Mouse (Mus musculus) cortical plate, adult 2 months (tissue): ENCODE measurements around the gene Mydgf. TPM values are rescaled to one million over a fixed set of nuclear protein-coding genes. Genes with fewer than 3 reads are reported as not detected.

ENCODE experiments used
- H3K27ac ChIP-seq: fragments of 200-500 bp; 2 replicates; pipeline ENCODE4 v1.5.1; 2012; ENCODE audit warnings: low read length, control low read depth, inconsistent platforms; ENCODE audit not compliant: insufficient read depth
- H3K4me1 ChIP-seq: fragments of 200-500 bp; 2 replicates; pipeline ENCODE4 v1.6.1; 2011; ENCODE audit warnings: low read length; ENCODE audit not compliant: control insufficient read depth, insufficient read depth
- H3K4me3 ChIP-seq: fragments of 200-500 bp; 2 replicates; pipeline ENCODE4 v1.5.1; 2011; ENCODE audit warnings: mild to moderate bottlenecking, low read length, control low read depth; ENCODE audit not compliant: insufficient read depth
- CTCF ChIP-seq: fragments of 200-500 bp; IDR thresholded peaks from 2 replicates; pipeline ENCODE4 v1.5.1; 2011; ENCODE audit warnings: mild to moderate bottlenecking, control low read depth, low read length; ENCODE audit not compliant: insufficient read depth; ENCODE audit errors: extremely low read depth
- POLR2A ChIP-seq: fragments of 200-500 bp; IDR thresholded peaks from 2 replicates; pipeline ENCODE4 v1.6.1; 2011; ENCODE audit warnings: mild to moderate bottlenecking, low read length, control low read depth; ENCODE audit not compliant: insufficient read depth; ENCODE audit errors: extremely low read depth
- polyA plus RNA-seq: library from polyadenylated mRNA; depleted of rRNA; stranded (reverse); fragments of >200 nt; gene quantifications from 2 replicates; pipeline ENCODE4 v1.2.3, GENCODE M21; 2012

Gene Mydgf
- polyA plus RNA-seq, 1 experiment, result 45.8 TPM

GRCm38 (mm10) chr17:56171456-56171855, 12.3 kb downstream of the Mydgf start:
- Histone ChIP-seq H3K27ac (no peak overlapping the region), H3K4me1 (no peaks in the 10 kb centered on the region), H3K4me3 (no peak overlapping the region)
- no peak for TF ChIP-seq POLR2A

GRCm38 (mm10) chr17:56170636-56171035, 13.1 kb downstream of the Mydgf start:
- Histone ChIP-seq H3K27ac (no peak overlapping the region), H3K4me3 (no peak overlapping the region), H3K4me1 (no peaks in the 10 kb centered on the region)
- no peak for TF ChIP-seq CTCF
- no peak for TF ChIP-seq POLR2A

GRCm38 (mm10) chr17:56169830-56170229, 13.9 kb downstream of the Mydgf start:
- Histone ChIP-seq H3K27ac (no peak overlapping the region), H3K4me3 (no peak overlapping the region), H3K4me1 (no peaks in the 10 kb centered on the region)
- TF ChIP-seq CTCF (no peak), POLR2A (no peak)

- no peak for TF ChIP-seq CTCF
- TF ChIP-seq POLR2A, result no peak
- Histone ChIP-seq H3K4me1 (peaks cover 1% of the 10 kb centered on the region; the same call in 1 of the 2 replicates), H3K4me3 (no peak overlapping the region), H3K27ac (no peak overlapping the region)
Measured at GRCm38 (mm10) chr17:56165671-56166070, 18.0 kb downstream of the Mydgf start.

GRCm38 (mm10) chr17:56164510-56164909, 19.2 kb downstream of the Mydgf start:
- no peak for TF ChIP-seq POLR2A
- TF ChIP-seq CTCF, result no peak
- Histone ChIP-seq H3K27ac (no peak overlapping the region), H3K4me3 (no peak overlapping the region), H3K4me1 (peaks cover 1% of the 10 kb centered on the region; the same call in 1 of the 2 replicates)

- TF ChIP-seq POLR2A (no peak), CTCF (no peak)
- peaks cover 1% of the 10 kb centered on the region; the same call in 1 of the 2 replicates for H3K4me1 ChIP-seq
Measured at GRCm38 (mm10) chr17:56163523-56164102, 20.1 kb downstream of the Mydgf start.

GRCm38 (mm10) chr17:56162231-56162774, 21.4 kb downstream of the Mydgf start, which contains the start of gene Tnfaip8l1:
TSS of gene Tnfaip8l1 (plus strand) at chr17:56162477.
- Histone ChIP-seq H3K4me3 (peak within 1 kb of the TSS; percentile 49), H3K27ac (no peak within 1 kb of the TSS), H3K4me1 (peaks cover 1% of the 10 kb centered on the region; the same call in 1 of the 2 replicates)
- TF ChIP-seq POLR2A, result no peak; the same call in 1 of the 2 replicates
- TF ChIP-seq CTCF, result no peak

More at GRCm38 (mm10) chr17:56163523-56164102, 20.1 kb downstream of the Mydgf start:
- Histone ChIP-seq H3K27ac (no peak overlapping the region), H3K4me3 (no peak overlapping the region)

- no peak overlapping the region for H3K4me3 ChIP-seq
- peaks cover 1% of the 10 kb centered on the region; the same call in 1 of the 2 replicates for H3K4me1 ChIP-seq
- TF ChIP-seq CTCF (peak; percentile 79), POLR2A (no peak)
- H3K27ac ChIP-seq, result no peak overlapping the region
Measured at GRCm38 (mm10) chr17:56159729-56160128, 24.0 kb downstream of the Mydgf start.

GRCm38 (mm10) chr17:56153643-56154042, 30.1 kb downstream of the Mydgf start:
- Histone ChIP-seq H3K27ac (no peak overlapping the region), H3K4me3 (no peak overlapping the region), H3K4me1 (0 out of 2 replicates have a peak, but pooled peaks cover 2% of the 10 kb centered on the region)
- TF ChIP-seq POLR2A (no peak), CTCF (no peak)

- no peak for TF ChIP-seq POLR2A
- no peak for TF ChIP-seq CTCF
- Histone ChIP-seq H3K4me3 (no peak overlapping the region), H3K4me1 (0 out of 2 replicates have a peak, but pooled peaks cover 2% of the 10 kb centered on the region), H3K27ac (no peak overlapping the region)
Measured at GRCm38 (mm10) chr17:56149897-56150296, 33.8 kb downstream of the Mydgf start.

- Histone ChIP-seq H3K27ac (no peak overlapping the region), H3K4me3 (peak overlapping the region; percentile 20), H3K4me1 (0 out of 2 replicates have a peak, but pooled peaks cover 2% of the 10 kb centered on the region)
- no peak for TF ChIP-seq CTCF
- no peak for TF ChIP-seq POLR2A
Measured at GRCm38 (mm10) chr17:56148790-56149618, 34.7 kb downstream of the Mydgf start.
